Mouse (Mus musculus) limb, embryonic 13.5 days (tissue): ENCODE measurements around the gene Gm3045. TPM values are rescaled to one million over a fixed set of nuclear protein-coding genes. Genes with fewer than 3 reads are reported as not detected.

Experiments
- ATAC-seq: fragments of 200-750 bp; cut with Nextera tagmentation; 2 replicates; pipeline ENCODE4 v1.8.0; 2017; ENCODE audit warnings: low read depth, moderate number of reproducible peaks, moderate TSS enrichment; ENCODE audit not compliant: low FRiP score
- H3K27ac ChIP-seq: fragments of 300-500 bp; sonication (generic); 2 replicates; pipeline ENCODE4 v1.5.1; 2015; ENCODE audit warnings: inconsistent platforms, mild to moderate bottlenecking, moderate library complexity
- H3K27me3 ChIP-seq: fragments of 300-500 bp; sonication (generic); 2 replicates; pipeline ENCODE4 v1.6.1; 2015; ENCODE audit warnings: mild to moderate bottlenecking, inconsistent platforms
- H3K36me3 ChIP-seq: fragments of 300-500 bp; sonication (generic); 2 replicates; pipeline ENCODE4 v1.6.1; 2015; ENCODE audit warnings: inconsistent platforms, mild to moderate bottlenecking, moderate library complexity
- H3K4me1 ChIP-seq: fragments of 300-500 bp; sonication (generic); 2 replicates; pipeline ENCODE4 v1.6.1; 2015; ENCODE audit warnings: inconsistent platforms
- H3K4me2 ChIP-seq: fragments of 300-500 bp; sonication (generic); replicated peaks from 2 replicates; pipeline ENCODE4 v1.6.1; 2015; ENCODE audit warnings: inconsistent platforms, mild to moderate bottlenecking, moderate library complexity
- H3K4me3 ChIP-seq: fragments of 300-500 bp; sonication (generic); 2 replicates; pipeline ENCODE4 v1.5.1; 2015; ENCODE audit warnings: moderate library complexity, mild to moderate bottlenecking, inconsistent platforms
- H3K9ac ChIP-seq: fragments of 300-500 bp; sonication (generic); 2 replicates; pipeline ENCODE4 v1.6.1; 2015; ENCODE audit warnings: mild to moderate bottlenecking, inconsistent platforms
- H3K9me3 ChIP-seq: fragments of 300-500 bp; sonication (generic); 2 replicates; pipeline ENCODE4 v1.6.1; 2016; ENCODE audit warnings: inconsistent platforms
- WGBS: fragments of 180-500 bp; shearing (Covaris S2); methylation state at CpG from one replicate; pipeline ENCODE4 v1.1.7; 2015; 5-methylcytosine and 5-hydroxymethylcytosine counted together
- polyA plus RNA-seq: library from polyadenylated mRNA; unstranded; fragments of >200 nt; fragmentation: Nextera tagmentation; extraction: Ambion mirVana; gene quantifications from 2 replicates; pipeline ENCODE4 v1.2.1, GENCODE M21; 2015

The Gm3045 gene
- polyA plus RNA-seq, 1 experiment from 2014 or later, result 0.13 TPM

- Histone ChIP-seq H3K4me3 (no peak overlapping the region), H3K36me3 (no peaks in the 10 kb centered on the region), H3K4me1 (peaks cover 7% of the 10 kb centered on the region; the same call in 1 of the 2 replicates), H3K27me3 (no peaks in the 10 kb centered on the region), H3K27ac (no peak overlapping the region), H3K4me2 (no peak overlapping the region), H3K9me3 (no peaks in the 10 kb centered on the region), H3K9ac (no peak overlapping the region)
- no peak for ATAC-seq
- WGBS, result 83% methylated on average over 6 of the region's 6 CpGs
Measured at GRCm38 (mm10) chr13:56471211-56471610, 44.8 kb downstream of the Gm3045 start.

- Histone ChIP-seq H3K4me2 (no peak overlapping the region), H3K9me3 (no peaks in the 10 kb centered on the region), H3K27me3 (no peaks in the 10 kb centered on the region), H3K4me1 (peaks cover 7% of the 10 kb centered on the region; the same call in 1 of the 2 replicates), H3K4me3 (no peak overlapping the region), H3K36me3 (no peaks in the 10 kb centered on the region), H3K9ac (no peak overlapping the region), H3K27ac (no peak overlapping the region)
- WGBS, result 72% methylated on average over 9 of the region's 9 CpGs
- ATAC-seq, result no peak
Measured at GRCm38 (mm10) chr13:56471951-56472350, 45.6 kb downstream of the Gm3045 start.

DNA sequence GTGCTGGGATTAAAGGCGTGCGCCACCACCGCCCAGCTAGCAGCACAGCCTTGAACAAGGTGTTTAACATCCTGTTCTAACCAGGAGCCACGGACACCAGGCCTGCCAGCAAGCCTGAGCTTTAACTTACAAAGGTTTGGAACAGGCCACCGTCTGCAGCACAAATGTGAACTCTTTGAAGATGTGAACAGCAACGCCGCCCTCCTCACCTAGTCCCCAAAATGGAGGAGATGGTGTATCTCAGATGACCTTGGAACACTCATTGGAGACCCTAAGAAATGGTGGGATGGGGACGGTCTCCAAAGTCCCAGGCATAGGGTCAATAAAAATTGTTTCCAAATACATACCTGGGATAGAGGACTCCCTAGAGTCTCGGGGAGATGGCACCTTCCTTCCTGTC is 46.3 kb downstream of the Gm3045 start:
- Histone ChIP-seq H3K9me3 (no peaks in the 10 kb centered on the region), H3K4me2 (no peak overlapping the region), H3K4me1 (peaks cover 7% of the 10 kb centered on the region; the same call in 1 of the 2 replicates), H3K4me3 (no peak overlapping the region), H3K27me3 (no peaks in the 10 kb centered on the region), H3K36me3 (no peaks in the 10 kb centered on the region), H3K27ac (no peak overlapping the region), H3K9ac (no peak overlapping the region)
- no peak for ATAC-seq
- WGBS, result 89% methylated on average over 9 of the region's 9 CpGs

- WGBS, result 36% methylated on average over 4 of the region's 4 CpGs
Measured at GRCm38 (mm10) chr13:56475363-56475762, 49.0 kb downstream of the Gm3045 start.

DNA sequence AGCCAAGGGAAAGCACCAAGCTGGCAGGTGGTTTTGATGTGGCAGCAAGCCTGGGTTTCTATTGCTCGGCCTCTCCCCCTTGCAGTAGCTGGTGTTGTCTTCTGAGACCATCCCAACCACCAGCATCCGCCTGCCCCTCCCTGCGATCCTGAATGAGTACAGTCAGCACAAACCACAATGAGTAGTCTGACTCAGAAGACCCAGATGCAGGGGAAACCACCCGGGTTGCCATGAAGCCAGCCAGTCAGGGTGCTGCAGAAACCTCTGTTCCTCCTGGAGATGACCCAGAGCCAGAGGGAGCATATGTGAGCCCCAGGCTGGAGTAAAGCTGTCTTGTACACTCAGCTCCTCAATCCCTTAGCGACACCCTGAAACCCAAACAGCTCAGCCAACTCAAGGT is 50.4 kb downstream of the Gm3045 start:
- Histone ChIP-seq H3K4me3 (no peak overlapping the region), H3K9me3 (no peaks in the 10 kb centered on the region), H3K36me3 (no peaks in the 10 kb centered on the region), H3K27me3 (no peaks in the 10 kb centered on the region), H3K27ac (no peak overlapping the region), H3K4me2 (no peak overlapping the region), H3K9ac (no peak overlapping the region), H3K4me1 (peaks cover 2% of the 10 kb centered on the region; the same call in 1 of the 2 replicates)
- ATAC-seq, result no peak
- 76% methylated on average over 5 of the region's 5 CpGs for WGBS

More at GRCm38 (mm10) chr13:56475363-56475762, 49.0 kb downstream of the Gm3045 start:
- no peak overlapping the region for H3K9ac ChIP-seq
- no peak overlapping the region for H3K4me2 ChIP-seq
- no peaks in the 10 kb centered on the region for H3K27me3 ChIP-seq
- H3K4me3 ChIP-seq, result no peak overlapping the region
- ATAC-seq, result peak; percentile 49; the same call in 1 of the 2 replicates
- H3K27ac ChIP-seq, result no peak overlapping the region
- peaks cover 7% of the 10 kb centered on the region; the same call in 1 of the 2 replicates for H3K4me1 ChIP-seq
- H3K36me3 ChIP-seq, result no peaks in the 10 kb centered on the region
- no peaks in the 10 kb centered on the region for H3K9me3 ChIP-seq

GRCm38 (mm10) chr13:56477271-56477670 is 50.9 kb downstream of the Gm3045 start:
- no peaks in the 10 kb centered on the region for H3K27me3 ChIP-seq
- H3K4me1 ChIP-seq, result no peaks in the 10 kb centered on the region
- H3K27ac ChIP-seq, result no peak overlapping the region
- no peak overlapping the region for H3K4me2 ChIP-seq
- no peak overlapping the region for H3K4me3 ChIP-seq
- no peaks in the 10 kb centered on the region for H3K9me3 ChIP-seq
- WGBS, result 32% methylated on average over 6 of the region's 6 CpGs
- ATAC-seq, result no peak
- H3K36me3 ChIP-seq, result no peaks in the 10 kb centered on the region
- no peak overlapping the region for H3K9ac ChIP-seq

- WGBS, result 79% methylated on average over 6 of the region's 6 CpGs
- ATAC-seq, result no peak
- H3K9ac ChIP-seq, result no peak overlapping the region
Measured at GRCm38 (mm10) chr13:56478027-56478426, 51.6 kb downstream of the Gm3045 start.

GRCm38 (mm10) chr13:56482146-56482545 is 55.8 kb downstream of the Gm3045 start, which contains the start of gene Il9:
TSS of gene Il9 (minus strand) at chr13:56482246.
- H3K27ac ChIP-seq, result no peak within 1 kb of the TSS
- WGBS, result 85% methylated on average over 3 of the region's 3 CpGs
- no peaks in the 10 kb centered on the region for H3K27me3 ChIP-seq
- H3K4me3 ChIP-seq, result no peak within 1 kb of the TSS
- no peaks in the 10 kb centered on the region for H3K36me3 ChIP-seq
- no peak within 1 kb of the TSS for H3K4me2 ChIP-seq
- no peak within 1 kb of the TSS for H3K9ac ChIP-seq
- ATAC-seq, result no peak
- H3K9me3 ChIP-seq, result no peaks in the 10 kb centered on the region
- no peaks in the 10 kb centered on the region for H3K4me1 ChIP-seq

More at GRCm38 (mm10) chr13:56478027-56478426, 51.6 kb downstream of the Gm3045 start:
- Histone ChIP-seq H3K4me2 (no peak overlapping the region), H3K27me3 (no peaks in the 10 kb centered on the region), H3K4me3 (no peak overlapping the region), H3K27ac (no peak overlapping the region), H3K9me3 (no peaks in the 10 kb centered on the region), H3K4me1 (no peaks in the 10 kb centered on the region), H3K36me3 (no peaks in the 10 kb centered on the region)

Other genes with a start within 250 kb of the Gm3045 start
- gene Tifab, start 247.7 kb upstream of the Gm3045 start, polyA plus RNA-seq, result 1.5 and 1.7 TPM in 2 replicates
- gene Neurog1, start 174.4 kb upstream of the Gm3045 start, polyA plus RNA-seq, result not detected in 2 replicates
- 497 and 573 TPM in 2 replicates for gene Cxcl14, start 130.0 kb upstream of the Gm3045 start, polyA plus RNA-seq
- gene Slc25a48, start 11.8 kb downstream of the Gm3045 start, polyA plus RNA-seq, result 0.28 and 0.33 TPM in 2 replicates
- not detected in 2 replicates for gene Il9, start 55.7 kb downstream of the Gm3045 start, polyA plus RNA-seq
- 3.0 and 3.6 TPM in 2 replicates for gene Fbxl21, start 95.9 kb downstream of the Gm3045 start, polyA plus RNA-seq
- not detected in 2 replicates for gene Lect2, start 121.9 kb downstream of the Gm3045 start, polyA plus RNA-seq
- 180 and 183 TPM in 2 replicates for gene Tgfbi, start 182.9 kb downstream of the Gm3045 start, polyA plus RNA-seq